16 mouse cellular contexts compared by ENCODE assay signal in the genomic region with DNA sequence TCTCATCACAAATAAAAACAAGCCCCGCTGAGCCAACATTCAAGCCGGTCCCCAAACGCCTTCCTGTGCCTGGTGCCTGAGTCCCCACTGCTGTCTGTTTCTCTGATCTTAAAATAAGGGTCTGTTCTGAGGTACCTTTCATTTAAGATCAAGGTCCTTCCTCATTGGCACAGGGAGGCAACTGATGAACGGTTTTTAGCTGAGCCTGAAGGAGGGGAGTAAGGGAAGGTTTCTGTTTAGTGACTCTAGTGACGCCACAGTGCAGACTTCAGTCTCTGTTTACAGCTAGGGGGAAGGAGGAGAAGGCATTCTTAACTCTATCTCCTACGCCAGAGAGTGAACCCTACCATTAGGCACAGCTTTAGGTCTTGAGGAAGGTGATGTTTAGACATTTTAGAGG.
"Had no signal": no experiment of that assay in that cellular context is flagged by ENCODE, and none has a peak within 500 bp of the region (broad histone marks: within the 10 kb centered on the region; RNA-seq: fewer than 3 reads in every experiment).

No protein-coding gene starts in this region.

- DNase-seq: kidney, adult 9 months; kidney, postnatal 36 days; layer of hippocampus, adult 9-11 months; layer of hippocampus, postnatal 36 days; lung, embryonic 14.5 days; lung, postnatal 10 days; lung, postnatal 4 days; right cerebral cortex, adult 18-20 months; thymus, adult 2 months; thymus, postnatal 4 days had no signal

- H3K36me3 ChIP-seq: liver, embryonic 12.5 days; midbrain, embryonic 13.5 days; neural tube, embryonic 12.5 days; stomach, embryonic 15.5 days had no signal

- H3K4me3 ChIP-seq: limb, embryonic 15.5 days; liver, embryonic 12.5 days; midbrain, embryonic 13.5 days; neural tube, embryonic 12.5 days; stomach, embryonic 15.5 days had no signal

- H3K4me2 ChIP-seq: limb, embryonic 15.5 days; liver, embryonic 12.5 days; lung, embryonic 14.5 days; midbrain, embryonic 13.5 days; neural tube, embryonic 12.5 days; stomach, embryonic 15.5 days had no signal

- H3K9ac ChIP-seq: limb, embryonic 15.5 days; liver, embryonic 12.5 days; lung, embryonic 14.5 days; midbrain, embryonic 13.5 days; neural tube, embryonic 12.5 days; stomach, embryonic 15.5 days had no signal

- H3K4me1 ChIP-seq: midbrain, embryonic 13.5 days; neural tube, embryonic 12.5 days; stomach, embryonic 15.5 days had no signal

- H3K27me3 ChIP-seq: limb, embryonic 15.5 days; liver, embryonic 12.5 days; midbrain, embryonic 13.5 days; neural tube, embryonic 12.5 days; stomach, embryonic 15.5 days had no signal

- H3K27ac ChIP-seq: kidney, postnatal 0 days; limb, embryonic 15.5 days; liver, embryonic 12.5 days; midbrain, embryonic 13.5 days; neural tube, embryonic 12.5 days; stomach, embryonic 15.5 days had no signal

- H3K9me3 ChIP-seq: limb, embryonic 15.5 days; liver, embryonic 12.5 days; midbrain, embryonic 13.5 days; neural tube, embryonic 12.5 days; stomach, embryonic 15.5 days had no signal

- ATAC-seq: liver, embryonic 12.5 days; midbrain, embryonic 13.5 days had no signal
